Mouse (Mus musculus) liver (tissue): Measurements from ENCODE around the gene Fndc3b.

Experiments
- DNase-seq: peaks from one replicate; pipeline ENCODE4 v3.0.0-alpha.2; 2020; ENCODE audit warnings: mixed read lengths

Fndc3b gene

DNA sequence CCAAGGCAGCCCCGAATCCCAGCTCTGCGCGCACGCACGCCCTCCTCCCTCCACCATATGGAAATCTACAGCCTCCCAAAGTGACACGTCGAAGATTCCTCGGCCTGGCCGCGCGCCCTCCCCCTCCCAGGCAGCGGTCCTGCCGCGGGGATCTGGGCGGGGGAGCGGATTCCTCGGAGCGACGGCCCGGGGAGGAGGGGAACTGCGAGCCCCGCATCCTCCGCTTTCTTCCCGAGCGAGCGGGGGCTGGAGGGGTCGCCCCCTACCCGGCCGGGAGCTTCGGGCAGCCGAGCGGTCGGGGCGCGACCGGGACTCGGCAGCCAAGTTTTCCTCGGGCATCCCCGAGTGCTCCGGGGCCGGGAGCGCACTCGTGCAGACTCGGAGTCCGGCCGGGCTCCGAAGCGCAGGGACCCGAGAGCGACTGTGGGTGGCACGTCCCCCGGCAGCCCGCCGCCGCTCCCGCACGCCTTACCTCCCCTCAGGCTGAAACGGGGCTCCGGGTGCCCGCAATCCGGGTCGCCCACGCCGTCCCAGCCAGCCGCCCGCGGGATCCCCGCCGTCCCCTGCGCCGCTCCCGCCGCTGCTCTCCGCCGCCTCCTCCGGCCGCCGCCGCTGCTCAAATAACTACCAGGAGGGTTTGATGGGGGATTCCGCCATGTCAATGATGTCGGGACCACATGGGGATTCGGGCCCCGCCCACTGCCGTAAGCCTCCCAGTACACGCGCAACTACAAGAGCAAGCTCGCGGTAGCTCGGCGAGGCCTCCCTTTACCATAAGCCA, at the start of gene Fndc3b:
Fndc3b (minus strand) TSS at position 660 of the 781 bp plus-strand sequence.
- peak; percentile 86 for DNase-seq

DNA sequence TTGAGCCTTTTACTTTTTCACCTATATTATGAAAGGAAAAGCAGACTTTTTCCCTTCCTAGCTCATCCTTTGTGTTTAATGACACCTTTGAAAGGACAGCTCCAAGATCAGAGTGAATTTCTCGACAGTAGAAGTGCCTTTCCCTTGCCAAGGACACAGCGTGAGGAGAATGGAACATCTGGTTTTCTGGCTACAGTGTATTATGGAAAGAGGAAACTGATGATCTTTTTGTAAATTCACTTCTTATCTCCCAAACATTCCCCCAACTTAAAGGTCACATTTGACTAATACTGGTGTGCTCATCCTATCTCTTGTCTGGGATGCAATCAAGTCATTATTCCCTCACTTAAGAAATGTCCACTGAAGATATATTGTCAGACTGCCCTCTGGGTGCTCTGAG, 49.2 kb upstream of the Fndc3b start:
- DNase-seq, result no peak

DNA sequence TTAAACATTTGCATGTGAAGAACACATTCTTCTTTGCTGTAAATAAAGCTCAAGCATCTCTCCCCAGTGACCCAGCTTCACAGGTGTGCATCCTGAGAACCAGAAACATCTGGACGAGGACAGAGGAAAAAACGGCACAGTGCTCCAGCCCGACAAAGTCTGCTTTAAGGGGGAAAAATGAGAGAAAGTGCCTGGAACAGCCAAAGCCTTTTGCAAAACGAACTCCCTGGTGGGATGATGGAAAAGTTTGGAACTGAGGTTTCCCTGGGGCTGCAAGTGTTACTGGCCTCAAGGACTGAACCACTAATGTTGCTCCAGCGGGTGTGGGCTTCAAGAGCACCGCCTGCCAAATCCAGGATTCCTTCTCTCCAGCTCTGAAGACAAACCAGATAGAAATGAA, 47.9 kb upstream of the Fndc3b start:
- no peak for DNase-seq

DNA sequence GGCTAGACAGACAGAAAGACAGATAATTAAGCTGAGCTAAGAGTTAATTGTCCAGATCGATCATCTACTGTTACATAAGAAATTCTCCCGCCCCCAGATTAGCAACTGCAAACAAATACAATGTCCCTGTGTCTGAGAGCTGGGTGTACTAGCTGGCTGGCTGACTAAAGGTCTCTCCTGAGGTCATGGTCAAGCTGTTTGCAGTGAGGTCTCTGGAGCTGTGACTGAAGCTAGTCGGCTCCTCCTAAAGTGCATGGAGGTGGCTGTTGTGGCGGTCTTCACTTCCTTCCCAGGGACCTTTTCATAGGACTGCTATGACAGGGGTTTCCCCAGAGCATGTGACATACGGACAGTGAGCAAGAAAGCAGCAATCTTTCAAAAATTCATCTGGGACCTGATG, 40.5 kb upstream of the Fndc3b start:
- DNase-seq, result no peak

DNA sequence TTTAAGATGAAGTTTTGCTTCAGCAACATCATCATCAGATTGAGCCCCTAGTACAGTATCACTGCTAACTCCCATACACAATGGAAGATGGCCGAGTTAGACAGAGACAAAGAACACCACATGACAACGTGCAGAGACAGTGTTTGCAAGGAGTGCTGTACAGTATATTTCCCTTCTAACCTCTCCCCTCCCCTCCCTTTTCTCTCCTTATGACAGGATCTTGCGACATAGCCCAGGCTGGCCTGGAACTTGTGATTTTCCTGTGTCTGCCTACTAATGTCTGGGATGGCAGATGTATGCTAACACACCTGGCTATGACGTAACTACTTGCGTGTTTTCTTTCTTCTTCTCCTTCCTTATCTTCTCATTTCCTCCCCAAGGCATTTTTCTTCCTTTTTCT, 40.0 kb upstream of the Fndc3b start:
- no peak for DNase-seq

DNA sequence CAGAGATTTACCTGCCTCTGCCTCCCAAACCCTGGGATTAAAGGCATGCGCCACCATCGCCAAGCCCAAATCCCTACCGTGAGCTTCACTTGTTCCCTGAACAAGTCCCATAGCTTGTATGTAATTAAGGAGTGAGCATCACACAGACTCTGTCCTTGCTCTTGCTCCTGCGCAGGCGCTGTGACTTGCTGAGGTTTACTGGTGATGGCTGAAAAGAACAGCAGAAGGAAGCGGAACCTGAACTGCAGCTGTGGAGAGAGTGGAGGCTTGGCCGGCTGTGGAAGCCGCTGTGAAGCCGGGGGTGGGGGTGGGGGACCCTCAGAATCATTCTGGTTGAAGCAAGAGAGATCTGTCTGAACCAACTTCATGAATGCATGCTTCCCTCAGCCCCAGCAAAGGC, 34.5 kb upstream of the Fndc3b start:
- DNase-seq, result no peak

DNA sequence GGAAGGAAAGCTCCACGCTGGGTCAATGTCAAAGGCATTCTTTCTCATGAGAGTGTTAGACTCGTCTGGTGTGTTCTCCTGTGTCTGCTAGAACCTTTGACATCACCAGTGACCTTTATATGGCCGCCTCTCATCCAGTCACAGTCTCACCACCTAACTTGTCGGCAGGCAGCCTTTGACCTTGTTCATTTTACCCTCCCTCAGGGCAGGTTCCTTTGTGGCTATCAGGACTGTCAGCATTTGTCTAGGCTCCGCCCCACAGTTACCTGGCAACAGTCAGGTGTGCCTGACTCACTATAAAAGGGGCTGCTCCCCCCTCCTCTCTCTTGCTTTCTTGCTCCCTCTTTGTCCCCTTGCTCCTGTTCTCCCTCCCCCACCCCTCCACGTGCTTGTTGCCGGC, 33.6 kb upstream of the Fndc3b start:
- no peak for DNase-seq

DNA sequence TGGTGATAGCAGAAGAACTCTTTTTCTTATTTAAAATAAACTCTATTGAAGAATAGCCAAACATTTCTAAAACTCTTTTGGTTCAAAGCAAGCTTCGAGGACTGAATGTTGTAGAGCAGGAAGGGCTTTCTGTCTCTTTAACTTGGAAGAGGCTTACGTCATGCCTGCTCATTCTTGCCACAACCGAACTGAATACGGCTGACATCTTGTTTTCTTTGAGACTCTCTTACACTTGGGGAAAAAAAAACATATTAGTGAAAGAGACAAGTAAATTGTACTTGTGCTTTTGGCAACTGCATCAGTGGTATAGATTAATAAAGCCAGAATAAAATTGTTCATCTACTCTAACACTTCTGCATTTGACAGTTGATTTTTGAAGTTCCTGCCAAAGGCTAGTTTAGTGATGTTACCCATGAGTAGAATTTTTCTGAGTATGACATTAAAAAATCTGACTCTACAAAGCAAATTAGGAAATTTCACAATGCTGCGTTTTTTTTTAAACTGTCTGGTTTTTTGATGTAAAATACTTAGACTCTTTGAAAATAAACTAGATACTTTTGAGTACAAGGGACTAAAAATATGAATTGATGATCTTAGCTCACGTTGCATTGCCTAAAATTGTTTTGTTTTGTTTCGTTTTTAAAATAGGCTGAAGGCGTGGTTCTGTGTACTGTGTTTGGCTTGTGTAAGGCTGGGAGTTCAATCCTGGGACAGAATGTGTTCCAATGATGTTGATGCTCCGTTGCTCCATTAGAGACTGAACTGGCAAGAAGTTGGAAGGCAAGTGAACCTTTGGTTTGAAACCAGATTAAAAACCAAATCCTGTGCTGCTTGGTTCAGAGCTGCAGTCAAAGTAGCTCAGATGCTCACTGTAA, 32.4 kb upstream of the Fndc3b start:
- no peak for DNase-seq

DNA sequence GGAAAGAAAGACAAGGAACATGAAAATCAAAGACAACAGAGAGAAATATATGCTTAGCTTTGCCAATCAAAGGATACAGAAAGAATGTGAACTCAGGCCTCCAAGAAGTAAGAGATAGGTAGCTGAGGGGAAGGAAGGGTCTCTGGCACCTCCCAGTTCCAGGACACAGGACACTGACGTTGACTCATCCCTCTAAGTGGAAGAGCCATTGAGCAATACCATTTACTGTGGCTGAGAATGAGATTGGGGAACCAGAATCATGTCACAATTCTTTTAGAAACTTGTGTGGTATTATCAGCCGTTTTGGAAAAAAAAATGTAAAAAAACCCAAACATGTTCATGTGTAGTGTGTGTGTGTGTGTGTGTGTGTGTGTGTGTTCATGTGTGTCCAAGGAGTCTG, 31.0 kb upstream of the Fndc3b start:
- no peak for DNase-seq

DNA sequence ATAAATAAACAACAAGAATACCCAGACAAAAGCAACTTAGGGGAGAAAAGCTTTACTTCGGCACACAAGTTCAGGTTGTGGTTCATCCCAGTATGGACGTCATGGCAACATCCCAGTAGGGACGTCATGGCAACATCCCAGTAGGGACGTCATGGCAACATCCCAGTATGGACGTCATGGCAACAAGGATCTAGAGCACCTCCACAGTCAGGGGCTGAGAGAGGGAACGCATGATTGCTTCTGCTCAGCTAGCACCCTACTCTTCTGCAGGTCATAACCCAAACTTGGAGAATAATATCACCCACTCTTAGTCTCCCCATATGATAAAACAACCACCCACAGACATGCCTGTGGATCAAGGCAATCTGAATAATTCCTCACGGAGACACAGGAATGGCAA, 29.0 kb upstream of the Fndc3b start:
- DNase-seq, result no peak

DNA sequence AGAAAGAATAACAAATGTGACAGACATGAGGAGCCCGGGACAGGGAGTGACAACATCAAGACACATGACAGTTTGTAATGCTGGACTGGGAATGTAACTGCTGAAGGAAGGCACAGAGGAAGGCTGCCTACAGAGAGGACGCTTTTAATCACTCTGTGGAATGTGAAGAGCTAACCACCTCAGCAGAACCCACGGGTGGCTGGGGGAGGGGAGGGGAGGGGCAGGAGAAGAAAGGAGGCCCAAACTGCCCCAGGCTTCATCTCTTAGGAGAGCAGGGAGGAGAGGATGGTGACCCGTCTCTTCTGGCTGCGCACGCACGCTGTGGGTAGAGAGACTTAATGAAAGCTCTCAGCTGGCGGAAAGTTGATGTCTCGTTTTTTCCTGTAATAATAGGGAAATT, 25.1 kb upstream of the Fndc3b start:
- DNase-seq, result no peak

DNA sequence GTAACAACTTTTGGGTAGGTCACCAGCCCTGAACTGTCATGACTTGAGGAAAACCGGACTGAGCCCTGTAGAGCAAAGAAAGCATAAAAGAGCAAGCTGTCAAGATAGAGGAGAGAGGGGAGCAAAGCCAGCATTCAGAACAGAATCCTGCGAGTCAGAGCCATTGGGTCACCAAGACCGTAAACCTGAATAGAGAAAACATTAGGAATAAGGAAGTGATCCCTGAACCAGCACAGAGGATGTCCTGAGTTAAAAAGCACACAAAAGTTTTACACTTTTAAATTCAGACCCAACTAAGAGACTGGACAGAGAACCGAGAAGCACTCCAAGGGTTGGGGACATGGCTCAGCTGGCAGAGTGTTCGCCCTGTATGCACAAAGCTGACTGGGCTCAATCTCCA, 24.0 kb upstream of the Fndc3b start:
- no peak for DNase-seq

DNA sequence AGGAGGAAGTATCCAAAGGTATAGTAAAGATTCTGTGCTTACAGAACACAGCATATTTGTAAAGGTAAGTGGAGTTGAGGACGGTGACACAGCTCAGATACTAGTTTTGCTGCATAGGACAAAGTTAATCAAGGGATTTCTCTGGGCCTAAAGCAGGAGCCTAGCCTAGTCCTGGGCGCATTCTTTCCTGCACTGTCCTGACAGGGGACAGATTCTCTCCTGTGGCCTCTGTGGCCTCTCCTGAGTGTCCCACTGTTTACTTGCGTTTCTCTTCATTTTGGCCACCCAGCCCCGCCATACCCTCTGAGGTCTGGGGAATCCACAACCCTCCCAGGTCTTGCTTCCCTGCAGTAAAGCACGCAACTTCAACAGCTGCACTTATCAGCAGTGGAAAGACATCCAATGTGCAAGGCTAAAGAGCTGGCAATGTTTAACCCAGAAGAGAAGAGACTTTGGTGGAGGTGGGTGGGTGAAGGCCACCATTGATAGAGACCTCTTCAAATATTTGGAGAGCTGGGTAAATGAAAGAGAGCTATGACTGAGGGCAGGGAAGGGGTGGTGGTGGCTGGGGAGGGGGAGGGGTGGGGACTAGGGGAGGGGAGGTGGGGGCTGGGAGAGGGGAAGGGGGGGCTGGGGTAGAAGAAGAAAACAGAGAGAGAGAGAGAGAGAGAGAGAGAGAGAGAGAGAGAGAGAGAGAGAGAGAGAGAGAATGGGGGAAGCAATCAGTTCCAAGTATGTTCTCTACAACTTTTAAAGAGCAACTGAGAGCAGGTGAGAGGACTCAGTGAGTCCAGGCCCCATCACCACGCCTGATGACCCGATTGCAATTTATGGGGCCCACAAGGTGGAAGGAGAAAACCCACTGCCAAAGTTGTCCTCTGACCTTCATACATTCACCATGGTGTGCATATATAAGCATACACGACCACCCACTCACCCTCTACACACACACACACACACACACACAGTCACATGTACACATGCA, 18.0 kb upstream of the Fndc3b start:
- DNase-seq, result peak; percentile 20

DNA sequence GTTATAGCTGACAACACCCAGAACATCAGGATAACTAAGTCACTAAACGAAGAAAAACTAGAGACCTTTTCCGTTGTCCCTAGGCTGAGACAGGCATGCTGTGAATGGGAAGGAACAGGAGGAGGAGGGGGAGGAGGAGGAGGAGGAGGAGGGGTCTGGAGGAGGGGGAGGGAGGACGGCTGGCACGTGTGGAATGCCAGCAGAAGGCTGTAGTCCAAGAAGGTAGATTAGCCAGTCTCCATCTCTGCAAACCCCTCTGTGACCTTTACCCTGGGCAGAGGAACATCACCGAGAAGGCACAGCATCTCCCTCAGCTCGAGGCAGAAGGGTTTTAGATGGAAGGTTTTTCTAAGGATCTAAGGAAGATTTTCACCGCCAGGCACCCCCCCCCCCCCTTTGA, 17.1 kb upstream of the Fndc3b start:
- DNase-seq, result no peak

DNA sequence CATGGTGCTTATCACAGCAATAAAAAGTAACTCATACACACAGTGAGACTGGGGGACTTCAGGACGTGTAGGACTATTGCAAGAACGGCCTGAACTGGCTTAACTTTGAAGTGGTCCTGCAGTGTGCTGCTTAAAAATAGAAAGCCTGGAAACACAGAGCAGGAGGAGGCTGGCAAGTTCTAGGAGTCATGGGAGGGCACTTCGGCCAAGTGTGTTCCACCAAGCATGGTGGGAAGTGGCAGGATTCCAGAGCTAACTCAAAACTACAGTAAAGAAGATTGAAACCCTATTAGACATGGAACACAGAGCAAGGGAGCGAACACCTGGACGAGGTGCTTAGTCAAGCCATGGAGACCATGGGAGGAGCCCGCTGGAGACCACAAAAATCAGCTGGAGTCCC, 14.6 kb upstream of the Fndc3b start:
- DNase-seq, result no peak

DNA sequence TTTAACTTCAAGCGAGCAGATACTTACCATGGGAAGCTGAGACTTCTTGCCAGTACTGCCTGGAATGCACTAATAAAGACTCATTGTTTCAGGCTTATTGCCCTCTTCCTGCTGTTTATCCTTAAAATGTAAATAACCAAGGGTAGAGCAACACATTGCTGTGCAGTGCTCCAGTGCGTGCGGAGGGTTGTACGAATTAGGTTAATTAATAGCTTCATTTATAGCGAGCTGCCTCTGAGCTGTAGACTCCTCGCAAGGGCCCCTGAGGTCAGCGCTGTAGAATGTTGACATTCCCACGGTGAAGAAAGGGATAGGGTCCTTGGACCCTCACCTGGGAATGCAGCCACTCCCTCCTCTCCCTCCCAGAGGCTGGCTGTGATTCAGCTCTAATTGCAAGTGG, 13.1 kb upstream of the Fndc3b start:
- no peak for DNase-seq

DNA sequence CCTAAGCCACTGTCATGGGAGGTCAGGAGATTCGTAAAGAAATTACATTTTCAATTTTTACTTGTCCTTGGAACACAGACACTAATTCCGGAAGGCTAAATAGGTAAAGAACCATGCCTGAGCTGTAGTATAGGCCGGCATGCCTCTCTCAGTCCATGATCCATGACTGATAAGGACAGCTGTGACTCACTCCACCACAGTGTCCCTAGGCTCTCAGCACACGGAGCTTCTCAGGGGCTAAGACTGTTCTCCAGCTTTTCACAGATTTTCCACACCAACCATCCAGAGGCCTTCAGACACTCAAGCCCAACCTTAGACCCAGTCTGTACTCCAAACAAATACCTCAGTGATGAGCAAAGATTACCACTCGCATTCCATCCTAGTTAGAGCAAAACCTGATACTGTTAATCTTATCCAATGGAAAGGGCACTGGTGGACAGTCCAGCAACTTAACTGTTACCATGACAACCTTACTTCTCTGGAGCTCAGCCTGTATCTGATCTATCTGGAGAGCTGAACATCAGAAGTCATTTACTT, 7.8 kb upstream of the Fndc3b start:
- no peak for DNase-seq

DNA sequence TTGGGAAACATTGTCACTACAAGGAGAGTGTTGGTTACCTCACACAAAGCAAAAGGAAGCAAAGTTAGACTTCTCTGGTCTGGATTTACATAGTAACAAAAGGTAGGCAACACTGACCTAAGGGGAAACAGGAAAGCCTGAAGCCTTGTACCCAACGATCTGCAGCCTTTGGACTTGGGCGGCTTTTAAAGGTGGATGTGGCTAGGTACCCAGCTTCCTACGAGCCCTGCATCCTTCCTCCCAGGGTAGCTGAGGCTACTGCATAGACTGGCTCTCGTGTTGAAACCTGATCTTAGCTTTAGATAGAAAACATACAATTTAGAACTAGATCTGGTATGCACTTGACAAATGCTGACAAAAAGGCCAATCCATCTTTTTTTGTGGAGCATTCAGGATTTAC, 2.9 kb upstream of the Fndc3b start:
- no peak for DNase-seq

DNA sequence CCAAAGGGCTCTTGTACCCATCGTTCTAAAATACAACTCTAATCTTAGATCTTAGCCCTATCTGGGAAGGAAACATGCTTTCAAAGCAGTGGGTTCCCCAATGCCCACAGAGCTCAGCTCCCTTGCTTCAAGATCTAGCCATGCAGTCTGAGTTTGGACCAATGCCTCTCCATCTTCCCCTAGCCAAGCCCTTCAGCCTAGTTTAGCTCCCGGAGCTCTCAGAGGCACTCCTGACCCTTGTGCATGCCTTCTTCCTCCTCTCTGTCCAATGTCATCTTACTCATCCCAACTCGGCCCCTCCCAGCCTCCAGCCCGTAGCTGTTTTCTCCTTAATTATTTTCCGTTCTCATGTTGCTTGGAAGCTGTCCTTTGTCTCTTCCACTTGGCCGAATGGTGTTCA, 1.3 kb upstream of the Fndc3b start:
- no peak for DNase-seq

DNA sequence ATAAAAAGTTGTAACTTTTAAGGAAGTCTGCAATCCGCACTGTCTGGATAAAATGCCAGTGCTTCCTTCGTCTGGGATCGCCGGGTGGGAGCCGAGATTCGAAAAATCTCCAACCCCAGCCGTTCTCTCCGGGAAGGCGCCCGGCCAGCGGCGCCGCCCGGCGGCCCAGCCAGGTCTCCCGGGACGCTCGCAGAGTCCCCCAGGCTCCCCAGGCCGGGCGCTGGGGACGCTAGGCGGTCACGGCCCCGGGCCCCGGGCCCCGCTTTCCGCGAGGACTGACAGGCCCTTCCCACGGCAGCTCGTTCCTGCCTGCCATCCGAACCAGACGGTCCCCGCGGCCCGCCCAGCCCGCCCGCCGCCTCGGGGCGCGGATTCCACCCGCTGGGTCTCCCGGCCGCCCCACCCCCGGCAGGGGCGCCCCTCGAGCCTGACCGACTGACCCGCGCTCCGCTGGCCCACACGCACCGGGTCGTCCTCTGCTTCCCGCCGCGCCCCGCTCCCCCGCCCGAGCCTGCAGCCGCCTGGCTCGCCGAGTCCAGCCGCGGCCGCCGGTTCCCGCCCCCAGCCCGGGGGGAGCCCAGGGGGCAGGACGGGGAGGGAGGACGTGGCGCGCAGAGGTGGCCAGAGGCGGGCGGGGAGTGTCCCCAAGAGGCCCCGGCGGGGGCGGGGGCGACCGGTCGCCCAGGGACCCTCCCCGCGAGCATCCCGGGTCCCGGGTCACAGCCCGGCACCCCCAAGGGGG, 1.0 kb downstream of the Fndc3b start:
- peak; percentile 71 for DNase-seq

DNA sequence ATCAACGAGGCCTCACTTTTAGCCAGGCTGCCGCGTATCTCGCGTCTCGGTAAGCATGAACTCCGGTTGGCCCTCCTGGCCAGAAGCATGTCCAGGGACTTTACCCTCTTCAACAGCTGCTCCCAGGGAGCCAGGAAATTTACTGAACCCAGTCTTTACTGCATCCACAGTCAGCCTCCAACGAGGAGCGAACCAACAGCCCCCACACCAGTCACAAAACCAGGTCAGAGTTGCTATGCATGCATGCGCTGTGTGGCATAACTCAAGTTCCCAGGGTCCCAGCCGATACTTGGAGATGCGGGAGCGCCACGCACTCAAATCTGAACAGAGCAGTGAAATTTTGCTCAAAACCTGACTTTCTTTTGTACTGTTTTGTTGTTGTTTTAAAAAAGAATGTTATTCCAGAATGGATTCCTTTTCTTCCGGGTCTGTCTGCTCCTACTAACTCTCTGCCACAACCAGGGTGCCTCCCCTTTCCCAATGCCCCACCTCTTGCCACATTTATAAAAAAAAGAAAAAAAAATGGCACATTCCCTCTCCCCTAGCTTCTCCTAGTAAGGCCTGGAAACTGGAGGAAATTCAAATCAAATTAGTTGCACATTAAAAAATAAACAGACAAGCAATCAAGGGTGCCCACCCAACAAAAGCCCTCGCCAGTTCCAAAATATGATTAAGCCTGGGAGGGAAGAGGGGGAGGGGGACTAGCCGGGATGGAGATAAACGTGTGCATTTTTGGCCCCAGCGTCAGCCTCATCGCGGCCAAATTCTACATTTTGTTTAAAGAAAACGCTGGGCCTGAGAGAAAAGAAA, 1.8 kb downstream of the Fndc3b start:
- DNase-seq, result peak; percentile 8
